Mouse (Mus musculus) liver (tissue): ENCODE data around the gene Hdac10.

Source experiments
- DNase-seq: peaks from one replicate; pipeline ENCODE4 v3.0.0-alpha.2; 2020; ENCODE audit warnings: mixed read lengths

Hdac10 gene

DNA sequence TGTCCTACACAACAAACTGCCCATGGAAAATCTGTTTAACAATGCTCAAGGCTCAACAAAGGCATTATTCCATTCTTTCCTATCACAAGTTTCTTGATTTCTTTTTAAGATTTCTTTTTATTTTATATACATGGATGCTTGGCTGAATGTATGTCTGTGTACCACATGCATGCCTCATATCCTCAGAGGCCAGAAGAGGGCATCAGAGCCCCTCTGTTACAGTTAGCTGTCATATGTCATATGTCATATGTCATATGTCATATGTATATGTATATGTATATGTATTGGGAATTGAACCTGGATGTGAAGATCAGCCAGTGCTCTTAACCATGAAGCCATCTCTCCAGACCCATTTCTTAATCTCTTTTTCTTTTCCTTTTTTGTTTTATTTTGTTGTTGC is 10.5 kb downstream of the Hdac10 start:
- no peak for DNase-seq

DNA sequence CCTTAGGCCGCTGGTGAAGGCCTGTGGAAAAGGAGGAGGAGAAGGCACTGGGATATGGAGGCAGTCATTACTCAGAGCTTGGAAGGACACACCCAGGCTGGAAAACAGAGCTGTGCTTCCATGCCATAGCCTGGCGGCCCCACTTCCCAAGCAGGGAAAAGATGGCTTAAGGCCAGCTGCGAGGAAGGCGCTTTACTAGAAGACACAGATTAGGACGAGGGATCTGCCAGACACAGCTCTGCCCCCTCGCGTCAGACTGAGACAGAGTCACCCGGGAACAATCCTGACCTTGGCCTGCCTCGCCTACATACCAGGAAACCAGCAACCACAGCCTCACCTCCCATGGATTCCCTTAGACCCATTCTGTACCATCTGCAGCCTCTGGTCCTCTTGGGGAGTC is 18.4 kb downstream of the Hdac10 start:
- no peak for DNase-seq

DNA sequence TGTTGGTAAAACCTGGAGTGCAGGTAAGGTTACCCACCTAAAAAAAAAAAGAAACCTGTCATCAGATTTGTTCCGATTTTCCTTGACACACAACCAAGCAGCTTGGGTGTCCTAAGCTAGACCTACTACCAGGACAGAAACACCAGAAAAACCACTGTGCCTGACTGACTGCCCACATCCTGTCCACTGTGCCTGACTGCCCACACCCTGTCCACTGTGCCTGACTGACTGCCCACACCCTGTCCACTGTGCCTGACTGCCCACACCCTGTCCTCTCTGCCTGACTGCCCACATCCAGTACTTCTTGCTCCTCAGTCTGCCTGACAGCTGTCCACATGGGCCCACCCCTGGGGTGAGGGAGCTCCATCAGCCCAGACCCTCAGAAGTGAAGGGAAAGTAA is 21.5 kb downstream of the Hdac10 start:
- DNase-seq: no peak

DNA sequence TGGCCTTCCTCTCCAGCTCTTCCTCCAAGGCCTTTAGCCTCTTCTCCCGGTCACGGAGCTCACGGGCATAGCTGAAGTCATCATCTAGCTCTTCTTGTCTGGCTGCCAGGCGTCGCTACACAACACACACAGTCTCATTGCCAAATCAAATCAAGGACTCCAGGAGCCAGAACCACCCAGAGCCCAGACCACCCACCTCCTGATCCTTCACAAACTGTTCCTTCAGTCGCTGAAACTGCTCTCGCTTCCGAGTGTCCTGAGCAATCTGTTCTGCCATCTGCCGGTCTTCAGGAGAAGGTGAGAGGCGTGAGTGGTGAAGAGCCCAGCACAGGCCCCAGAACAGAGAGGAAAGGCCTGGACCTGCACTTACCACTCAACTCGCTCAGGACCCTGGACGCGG is 22.4 kb downstream of the Hdac10 start:
- no peak for DNase-seq

DNA sequence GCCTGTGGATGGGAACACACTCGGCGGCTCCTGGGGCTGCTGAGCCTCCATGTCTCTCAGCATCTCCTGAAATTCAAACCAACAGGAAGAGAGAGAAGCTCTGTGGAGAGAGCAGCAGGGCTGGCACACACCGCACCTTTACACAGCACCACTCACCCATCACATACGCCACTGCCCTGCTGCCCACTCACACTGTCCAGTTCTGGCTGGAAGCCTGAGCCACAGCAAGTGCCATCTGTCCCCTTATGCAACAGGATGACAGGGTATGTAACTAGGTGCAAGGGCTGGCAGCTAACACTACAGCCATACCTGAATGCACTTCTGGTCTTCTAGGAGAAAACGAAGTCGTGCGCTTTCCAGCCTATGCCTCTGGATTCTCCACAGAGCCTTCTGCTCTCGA is 24.1 kb downstream of the Hdac10 start:
- no peak for DNase-seq

DNA sequence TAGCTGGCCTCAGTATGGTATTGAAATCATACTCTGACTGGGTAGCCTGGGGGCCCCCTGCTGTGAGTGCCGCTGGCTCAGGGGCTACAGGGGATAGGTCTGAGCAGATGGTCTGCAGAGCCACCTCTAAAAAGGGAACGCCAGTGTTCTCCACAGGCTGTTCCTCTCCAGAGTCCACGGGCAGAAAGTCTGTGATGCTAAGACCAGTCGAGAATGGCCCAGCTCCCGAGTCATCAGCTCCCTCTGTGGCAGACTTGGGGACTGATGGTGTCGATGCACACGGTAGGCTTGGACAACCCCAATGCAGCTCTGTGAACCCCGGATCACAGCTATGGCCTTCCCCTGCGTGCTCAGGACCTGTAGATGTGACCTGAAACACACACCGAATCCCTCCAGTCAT is 24.6 kb downstream of the Hdac10 start:
- no peak for DNase-seq

DNA sequence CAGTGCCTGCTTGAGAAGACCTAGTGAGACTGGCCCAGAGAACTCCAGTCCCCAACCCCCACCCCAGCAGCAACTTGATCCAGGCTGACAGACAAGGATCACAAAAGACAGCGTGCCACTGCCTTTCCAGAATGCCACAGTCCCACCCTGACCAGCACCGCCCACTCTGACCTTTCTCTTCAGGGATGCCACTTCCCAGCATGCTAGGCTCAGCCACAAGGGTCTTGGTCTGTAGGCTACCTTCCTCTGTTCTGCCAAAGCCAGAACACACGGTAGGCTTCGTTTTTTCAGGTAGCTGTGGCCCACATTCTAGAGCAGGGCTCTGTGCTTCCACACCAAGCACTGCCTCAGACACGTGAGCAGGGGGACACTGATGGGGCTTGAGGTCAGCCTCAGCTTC is 25.9 kb downstream of the Hdac10 start:
- DNase-seq: no peak

DNA sequence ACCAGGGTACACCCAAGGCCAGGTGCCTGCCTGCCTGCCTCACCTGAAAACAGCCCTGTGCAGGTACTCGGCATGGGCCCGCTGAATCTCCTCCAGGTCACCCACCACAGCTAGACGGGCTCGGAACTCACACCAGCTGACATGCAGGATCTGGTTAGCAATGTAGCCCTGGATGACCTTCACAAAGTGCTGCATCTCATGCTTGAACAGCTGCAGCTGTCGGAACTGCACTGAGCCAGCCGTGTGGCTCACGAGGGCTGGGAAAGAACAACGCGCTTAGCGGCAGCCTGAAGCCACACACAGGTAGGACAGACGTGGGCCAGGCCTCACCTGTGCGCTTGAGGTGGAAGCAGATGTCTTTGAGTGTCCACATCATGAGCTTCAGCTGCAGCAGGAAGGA is 27.7 kb downstream of the Hdac10 start:
- DNase-seq: no peak

DNA sequence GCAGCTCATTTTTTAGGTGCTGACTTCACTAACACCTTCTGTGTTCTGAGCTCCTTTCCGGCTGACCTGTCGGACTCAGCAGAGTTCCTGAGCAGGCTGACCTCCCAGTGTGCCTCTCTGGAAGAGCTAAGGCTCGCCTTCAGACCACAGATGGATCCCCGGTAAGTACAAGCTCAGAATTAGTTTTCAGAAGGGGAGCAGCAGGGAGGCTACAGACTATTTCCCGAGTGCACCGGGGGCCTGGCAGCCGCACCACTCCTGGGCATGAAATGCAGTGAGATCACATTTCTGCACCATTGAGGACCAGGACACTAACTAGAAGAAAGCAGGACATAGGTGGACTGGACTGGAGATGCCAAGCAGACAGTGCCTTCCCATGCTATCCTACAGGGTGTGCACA is 29.9 kb downstream of the Hdac10 start:
- DNase-seq: no peak

DNA sequence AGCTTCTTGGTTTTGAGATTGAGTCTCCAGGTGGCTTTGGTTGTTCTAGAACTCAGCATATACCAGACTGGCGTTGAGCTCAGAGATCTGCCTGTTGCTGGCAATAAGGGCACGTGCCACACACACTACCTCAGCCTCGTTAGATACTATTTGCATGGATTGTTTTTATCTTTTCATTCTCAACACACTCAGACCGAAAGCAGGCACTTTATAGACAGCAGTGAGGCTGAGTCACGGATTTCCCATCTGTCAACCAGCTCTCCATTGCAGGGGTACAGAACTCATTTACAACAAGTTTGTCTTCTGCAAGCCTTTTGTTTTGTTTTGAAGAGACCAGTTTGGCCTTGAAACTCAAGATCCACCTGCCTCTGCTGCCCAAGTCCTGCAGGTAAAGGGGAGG is 31.1 kb downstream of the Hdac10 start:
- DNase-seq: no peak

DNA sequence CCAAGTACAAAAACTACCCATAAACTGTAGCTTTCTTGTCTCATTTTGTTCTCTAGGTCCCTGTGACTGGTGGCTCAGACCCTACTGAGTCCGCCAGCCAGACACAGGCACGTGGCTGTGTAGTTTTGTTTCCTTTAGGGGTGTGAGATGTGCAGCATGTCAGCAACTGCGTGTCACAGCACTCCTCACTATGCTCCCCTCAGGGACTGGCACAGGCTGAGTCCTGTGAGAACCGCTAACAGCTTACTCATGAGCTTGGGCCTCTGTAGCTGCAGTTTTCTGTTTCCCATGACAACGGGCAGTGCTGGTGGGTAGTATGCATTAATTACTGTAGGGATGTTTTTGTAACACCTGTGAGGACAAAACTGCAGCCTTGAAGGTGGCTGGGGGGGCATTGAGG is 36.3 kb downstream of the Hdac10 start:
- DNase-seq: no peak

DNA sequence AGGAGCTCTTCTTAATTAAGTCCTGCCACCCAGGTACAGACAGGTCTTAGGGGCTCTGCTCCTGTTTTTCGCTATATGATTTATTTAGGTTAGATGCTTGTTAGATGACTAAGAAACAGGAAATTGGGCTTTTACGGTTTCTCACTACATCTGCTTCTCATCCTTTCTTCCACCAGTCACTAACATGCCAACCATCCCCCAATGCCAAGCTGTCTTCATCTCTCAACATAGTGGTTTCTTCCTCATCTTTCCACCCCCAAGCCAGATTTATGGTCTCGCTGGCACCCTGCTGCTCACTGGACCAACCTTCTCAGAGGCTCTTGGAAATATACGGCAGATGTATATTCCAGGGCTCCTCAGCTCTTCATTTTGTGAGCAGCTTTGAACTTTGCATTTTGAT is 37.8 kb downstream of the Hdac10 start:
- DNase-seq: no peak

DNA sequence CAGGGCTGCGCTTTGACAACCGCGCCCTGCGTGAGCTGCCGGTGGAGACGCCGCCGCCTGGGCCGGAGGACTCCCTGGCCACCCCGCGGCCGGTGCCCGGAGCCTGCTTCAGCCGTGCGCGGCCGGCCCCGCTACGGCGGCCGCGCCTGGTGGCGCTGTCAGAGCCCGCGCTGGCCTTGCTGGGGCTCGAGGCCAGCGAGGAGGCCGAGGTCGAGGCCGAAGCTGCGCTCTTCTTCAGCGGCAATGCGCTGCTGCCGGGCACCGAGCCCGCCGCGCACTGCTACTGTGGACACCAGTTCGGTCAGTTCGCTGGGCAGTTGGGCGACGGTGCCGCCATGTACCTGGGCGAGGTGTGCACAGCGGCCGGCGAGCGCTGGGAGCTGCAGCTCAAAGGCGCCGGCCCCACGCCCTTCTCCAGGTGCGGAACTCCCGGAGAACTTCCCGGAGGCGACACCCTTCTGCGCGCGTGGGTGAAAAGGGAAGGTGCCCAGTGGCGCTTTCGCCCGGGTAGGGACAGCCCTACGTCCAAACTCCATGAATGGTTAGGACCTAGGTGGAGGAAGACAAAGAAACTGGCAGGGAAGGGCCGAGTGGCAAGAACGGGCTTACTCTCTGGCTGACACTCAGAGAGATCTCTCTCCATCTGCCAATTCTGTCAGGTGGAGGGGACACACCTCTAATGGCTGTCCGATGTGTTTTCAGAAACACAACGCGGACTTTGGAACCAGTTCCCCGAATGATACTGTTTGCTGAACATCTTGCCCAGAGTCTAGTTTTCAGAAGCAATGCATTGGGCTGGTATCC is 39.0 kb downstream of the Hdac10 start:
- DNase-seq: peak; percentile 35

DNA sequence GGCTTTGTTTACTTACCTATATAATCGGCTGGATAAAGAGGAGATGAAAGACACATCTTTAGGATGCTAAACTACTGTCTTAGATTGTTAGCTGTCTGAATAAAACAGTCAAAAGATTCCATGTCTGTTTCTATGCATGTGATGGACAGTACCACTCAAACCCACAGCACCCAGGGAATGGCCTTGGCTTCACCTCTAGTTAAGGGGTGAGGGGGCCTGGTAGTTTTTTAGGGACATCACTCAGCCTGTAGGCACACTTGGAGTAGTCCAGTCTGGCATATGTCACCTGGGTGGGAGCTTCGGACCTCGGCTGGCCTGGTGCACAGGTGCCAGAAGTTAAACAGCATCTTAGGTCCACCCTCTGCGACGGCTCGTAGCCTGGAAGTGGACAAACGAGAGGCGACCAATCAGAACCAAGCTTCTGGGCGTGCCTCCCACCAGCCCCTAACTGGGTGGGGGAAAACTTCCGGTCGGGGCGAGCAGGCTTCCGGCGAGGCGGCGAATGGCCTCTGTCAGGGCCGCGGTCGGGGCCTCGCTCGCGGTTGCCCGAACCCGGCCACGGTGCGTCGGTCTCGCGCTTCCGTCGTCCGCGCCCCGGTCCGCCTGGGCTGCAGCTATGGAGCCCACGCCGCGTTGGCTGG is 39.8 kb downstream of the Hdac10 start, which contains the start of gene Selenoo:
TSS of gene Selenoo (plus strand) at position 478 of the 641 bp plus-strand sequence.
- peak; percentile 92 for DNase-seq

DNA sequence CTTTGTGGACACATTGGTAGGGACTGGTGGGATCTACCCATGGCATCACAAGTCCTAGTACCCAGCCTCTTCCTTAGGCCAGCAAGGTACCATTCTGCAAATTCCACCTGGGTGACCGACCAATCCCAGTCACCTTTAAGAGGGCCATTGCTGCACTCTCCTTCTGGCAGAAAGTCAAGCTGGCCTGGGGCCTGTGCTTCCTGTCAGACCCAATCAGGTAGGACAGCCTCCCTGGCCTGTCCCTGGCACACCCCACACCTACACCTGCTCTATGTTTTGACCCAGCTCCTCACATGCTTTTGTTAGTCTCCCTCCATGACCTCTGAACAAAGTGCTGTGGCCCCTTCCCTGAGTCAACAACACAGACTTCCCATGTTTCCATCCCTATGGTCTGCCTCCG is 43.7 kb downstream of the Hdac10 start:
- no peak for DNase-seq

DNA sequence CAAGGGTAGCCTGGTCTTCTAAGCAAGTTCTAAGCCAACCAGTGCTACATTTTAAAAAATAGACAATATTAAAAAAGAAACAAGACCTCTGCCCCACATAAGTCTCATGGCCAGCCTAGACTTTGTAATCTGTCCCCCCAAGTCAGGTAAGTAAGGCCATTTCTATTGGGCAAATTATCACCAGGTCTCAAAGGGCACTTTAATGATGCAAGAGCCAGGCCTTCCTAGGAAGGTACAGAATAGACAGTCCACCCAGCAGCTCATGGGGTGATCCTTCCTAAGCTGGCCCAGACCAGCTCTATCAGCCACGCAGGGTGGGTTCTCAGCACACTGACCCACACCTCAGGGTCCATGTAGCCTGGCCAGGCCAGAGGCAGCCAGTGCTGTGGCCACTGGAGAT is 44.6 kb downstream of the Hdac10 start:
- no peak for DNase-seq

DNA sequence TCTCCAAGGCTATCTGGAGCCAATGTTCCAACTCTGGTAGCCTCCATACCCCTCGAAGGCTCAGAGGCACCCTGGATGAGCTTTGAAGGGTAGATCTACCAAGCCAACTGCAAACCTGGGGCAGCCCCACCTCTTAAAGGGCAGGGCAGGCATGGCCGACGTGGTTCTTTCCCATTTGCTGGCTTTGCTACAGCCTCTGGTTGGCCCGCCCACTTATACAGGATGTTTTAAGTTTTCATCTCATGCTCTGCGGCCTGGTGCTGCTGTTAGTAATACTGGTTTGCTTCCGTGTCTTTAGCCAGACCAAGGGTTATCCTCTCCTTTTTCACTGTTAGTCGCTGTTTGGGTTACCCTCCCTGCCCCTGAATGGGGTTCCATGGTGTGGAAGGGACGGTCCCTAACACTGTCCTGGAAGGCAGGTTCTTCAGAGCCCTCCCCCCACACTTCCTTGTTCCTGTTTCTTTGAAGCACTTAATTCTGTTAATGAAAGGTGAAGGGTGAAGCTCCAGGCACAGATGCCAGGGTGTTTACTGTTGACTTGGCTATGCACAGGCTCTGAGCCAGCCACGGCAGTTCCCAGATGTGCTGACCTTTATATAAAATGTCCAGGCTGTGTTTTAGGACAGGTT is 50.2 kb downstream of the Hdac10 start:
- peak; percentile 71 for DNase-seq

DNA sequence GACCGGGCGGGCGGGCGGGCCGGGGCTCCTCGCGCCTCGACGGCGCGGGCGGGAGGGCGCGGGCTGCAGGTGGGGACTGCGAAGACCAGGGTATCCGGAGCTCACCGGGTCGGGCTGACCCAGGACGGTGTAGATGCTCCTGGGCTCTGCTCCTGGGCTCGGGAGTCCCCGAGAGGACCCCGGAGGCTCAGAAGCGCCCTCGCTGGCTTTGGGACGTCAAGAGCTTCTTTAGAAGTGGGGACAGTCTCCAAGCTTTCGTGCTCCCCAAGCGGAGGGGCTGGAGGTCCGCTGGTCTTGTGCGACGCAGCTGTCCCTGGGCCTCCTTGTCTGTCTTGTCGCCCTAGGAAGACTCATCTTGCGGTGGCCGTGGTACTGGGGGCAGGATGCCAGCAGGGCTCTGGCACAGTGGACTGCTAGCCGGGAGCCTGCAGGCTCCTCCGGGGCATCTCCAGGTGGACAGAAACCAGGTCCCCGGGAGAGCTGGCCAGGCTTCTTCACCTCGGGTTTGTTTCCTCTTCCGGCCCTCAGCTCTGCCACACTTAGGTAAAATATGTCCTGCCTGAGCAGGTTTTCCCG is 52.3 kb downstream of the Hdac10 start:
- DNase-seq: peak; percentile 41

DNA sequence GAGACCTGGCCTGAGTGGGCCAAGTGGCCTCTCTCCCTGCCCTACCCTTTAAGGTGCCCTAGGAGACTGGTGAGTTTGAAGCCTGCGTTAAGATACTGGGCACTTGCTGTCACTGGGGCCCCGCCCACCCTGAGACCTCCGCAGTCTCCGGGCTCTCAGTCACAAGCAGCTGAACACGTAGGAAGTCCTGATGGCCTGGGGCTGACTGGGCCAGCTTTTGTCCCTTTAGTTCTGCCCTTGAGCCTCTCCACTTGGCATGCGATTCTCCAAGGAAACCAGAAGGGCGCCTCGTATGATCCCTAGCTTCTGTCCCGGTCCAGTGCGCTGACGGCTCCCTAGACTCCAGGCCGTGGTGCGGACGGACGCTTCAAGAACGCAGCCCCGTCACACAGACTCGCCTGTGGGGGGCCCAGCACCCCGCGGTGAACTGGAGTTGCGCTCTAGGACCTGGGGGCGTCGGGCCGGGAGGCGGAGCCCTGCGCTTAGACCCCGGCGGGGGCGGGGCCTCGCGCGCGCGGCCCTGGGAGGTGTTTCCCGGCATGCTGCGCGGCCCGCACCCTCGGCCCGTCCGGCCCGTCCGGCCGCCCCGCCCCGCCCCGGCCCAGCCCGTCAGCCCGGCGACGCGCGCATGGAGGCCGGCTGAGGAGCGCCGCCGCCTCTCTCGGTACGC is 52.9 kb downstream of the Hdac10 start:
- peak; percentile 90 for DNase-seq

DNA sequence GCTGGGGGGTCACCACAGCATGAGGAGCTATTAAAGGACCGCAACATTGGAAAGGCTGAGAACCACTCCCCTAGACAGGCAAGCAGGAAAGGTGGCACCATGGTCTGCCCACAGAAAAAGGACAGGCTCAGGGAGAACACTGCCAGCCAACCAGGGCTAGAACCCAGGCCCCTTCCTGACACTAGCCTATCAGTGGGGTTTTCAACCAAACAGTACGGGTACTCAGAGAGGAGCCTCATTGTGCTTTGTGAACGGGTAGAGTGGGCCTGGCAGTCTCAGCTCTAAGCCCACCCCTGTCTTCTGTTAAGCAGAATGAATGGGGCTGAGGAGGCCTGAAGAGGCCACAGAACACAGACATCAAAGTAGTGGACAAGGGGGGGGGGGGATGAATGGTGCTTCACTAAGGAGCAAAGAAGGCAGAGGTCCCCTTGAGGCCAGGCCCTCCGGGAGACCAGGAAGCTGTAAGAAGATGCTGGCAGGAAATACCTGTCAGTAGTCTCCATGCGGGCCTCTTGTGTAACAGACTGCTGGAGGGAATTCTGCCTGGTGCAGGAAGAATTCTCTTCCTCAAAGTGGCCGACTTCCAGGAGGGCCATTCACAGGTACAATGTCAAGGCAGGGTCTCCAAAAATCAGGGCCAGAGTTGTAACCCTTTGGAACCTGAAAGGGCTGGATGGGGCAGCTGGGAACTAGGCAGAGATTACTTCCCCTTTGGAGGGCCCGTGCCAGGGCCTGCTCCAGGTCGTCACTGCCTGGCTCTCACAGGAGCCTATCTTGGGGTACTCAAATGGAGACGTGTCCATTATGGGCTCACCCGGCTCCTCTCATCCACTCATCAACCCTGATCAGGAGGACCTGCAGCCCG is 53.7 kb downstream of the Hdac10 start, which contains the start of gene Trabd:
TSS of gene Trabd (plus strand) at position 512 of the 865 bp plus-strand sequence.
- DNase-seq: no peak

DNA sequence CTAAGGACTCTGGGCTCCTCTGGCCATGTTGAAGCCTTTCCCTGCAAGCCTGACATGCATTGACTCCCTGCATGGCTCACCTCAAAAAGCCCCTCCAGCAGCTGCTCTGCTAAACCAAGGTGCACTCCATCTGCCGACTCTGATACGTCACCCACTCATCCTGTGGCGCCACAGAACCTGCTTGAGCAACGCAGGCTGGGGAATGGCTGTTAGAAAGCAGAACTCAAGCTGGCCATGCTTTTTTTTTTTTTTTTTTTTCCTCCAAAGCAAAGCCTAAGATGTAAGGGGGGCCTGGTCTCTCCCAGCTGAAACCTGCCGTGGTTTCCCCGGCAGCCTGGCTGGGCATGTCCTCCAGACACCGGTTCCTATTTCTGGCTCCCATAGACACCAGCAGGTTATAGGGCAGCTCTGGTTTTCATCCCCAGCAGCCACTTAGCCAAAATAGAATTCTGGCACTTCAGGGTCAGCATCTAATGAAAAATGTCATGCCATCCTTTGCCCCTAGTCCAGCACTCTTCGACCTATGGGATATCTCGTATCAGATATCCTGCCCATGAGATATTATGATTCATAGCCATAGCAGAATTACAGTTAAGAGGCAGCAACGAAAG is 54.4 kb downstream of the Hdac10 start:
- no peak for DNase-seq
